Mouse (Mus musculus) liver, postnatal 0 days (tissue): ENCODE measurements at regions not wholly inside any gene's neighbourhood (a gene's known extent, or its start where the extent isn't known, plus 50 kb on each side); places are given as distances from the start of the nearest gene placed in this dataset.

Experiments used
- CTCF ChIP-seq: sonication (generic); IDR thresholded peaks from 2 replicates; pipeline ENCODE4 v1.5.1; 2016; ENCODE audit warnings: antibody characterized with exemption, low read depth
- EP300 ChIP-seq: IDR thresholded peaks from 2 replicates; pipeline ENCODE4 v1.6.1; 2016; ENCODE audit warnings: antibody characterized with exemption, low read depth, mild to moderate bottlenecking

DNA sequence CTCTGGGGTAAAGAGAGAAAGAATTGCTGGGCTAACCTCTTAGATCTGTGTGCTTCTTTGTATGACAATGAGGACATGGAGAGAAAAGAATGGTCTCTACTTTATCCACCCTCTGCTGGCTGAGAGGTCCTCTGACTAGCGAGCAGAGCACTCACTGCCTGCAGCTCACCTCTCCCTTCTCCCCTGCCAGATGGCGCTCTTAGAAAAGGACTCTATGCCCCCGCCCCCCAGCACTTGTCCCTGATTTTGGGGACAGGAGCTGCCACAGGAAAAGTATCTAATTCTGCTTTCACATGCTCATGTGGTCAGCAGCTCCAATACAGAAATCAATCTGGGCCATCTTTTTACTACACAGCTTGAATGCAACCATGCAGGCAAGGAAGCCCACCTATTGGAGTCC is 237.1 kb upstream of the Nr4a3 start:
- TF ChIP-seq CTCF (no peak), EP300 (no peak)
